Mouse (Mus musculus): Measurements from ENCODE around the gene Trim31. TPM values are rescaled to one million over a fixed set of nuclear protein-coding genes. Genes with fewer than 3 reads are reported as not detected.

Trim31 gene
- polyA plus RNA-seq (2012; rRNA removed) = not detected in 2 replicates

DNA sequence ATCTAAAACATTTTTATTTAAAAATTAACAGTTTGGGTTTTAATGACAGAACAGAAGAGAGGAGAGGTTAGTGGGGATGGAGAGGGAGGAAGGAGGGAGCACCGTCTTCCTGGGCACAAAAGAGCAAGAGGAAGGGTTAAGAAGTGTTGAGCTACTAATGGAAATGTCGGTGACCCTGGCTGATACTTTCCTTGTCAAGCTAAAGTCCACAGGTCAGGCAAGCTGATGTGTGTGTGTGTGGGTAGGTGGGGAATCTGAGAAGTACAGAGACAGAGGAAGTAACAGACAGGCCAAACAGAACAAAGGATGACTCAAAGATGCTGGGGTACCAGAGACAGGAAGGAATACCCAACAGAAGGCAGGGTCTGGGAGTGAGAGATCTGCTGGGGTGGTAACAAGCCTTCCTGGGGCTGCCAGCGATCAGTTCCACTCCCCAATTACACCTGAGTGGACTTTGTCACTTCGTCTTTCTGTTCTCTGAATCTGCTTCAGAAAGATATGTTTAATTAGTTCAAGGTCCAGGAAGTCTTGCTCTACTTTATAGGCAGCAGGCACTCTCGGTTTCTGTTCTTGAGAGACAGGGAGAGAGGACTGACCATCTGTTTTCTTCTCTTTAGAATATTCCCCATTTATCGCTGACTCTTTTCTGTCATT, at the start of gene Trim31:
TSS of gene Trim31 (plus strand) at position 567 of the 654 bp plus-strand sequence.

DNA sequence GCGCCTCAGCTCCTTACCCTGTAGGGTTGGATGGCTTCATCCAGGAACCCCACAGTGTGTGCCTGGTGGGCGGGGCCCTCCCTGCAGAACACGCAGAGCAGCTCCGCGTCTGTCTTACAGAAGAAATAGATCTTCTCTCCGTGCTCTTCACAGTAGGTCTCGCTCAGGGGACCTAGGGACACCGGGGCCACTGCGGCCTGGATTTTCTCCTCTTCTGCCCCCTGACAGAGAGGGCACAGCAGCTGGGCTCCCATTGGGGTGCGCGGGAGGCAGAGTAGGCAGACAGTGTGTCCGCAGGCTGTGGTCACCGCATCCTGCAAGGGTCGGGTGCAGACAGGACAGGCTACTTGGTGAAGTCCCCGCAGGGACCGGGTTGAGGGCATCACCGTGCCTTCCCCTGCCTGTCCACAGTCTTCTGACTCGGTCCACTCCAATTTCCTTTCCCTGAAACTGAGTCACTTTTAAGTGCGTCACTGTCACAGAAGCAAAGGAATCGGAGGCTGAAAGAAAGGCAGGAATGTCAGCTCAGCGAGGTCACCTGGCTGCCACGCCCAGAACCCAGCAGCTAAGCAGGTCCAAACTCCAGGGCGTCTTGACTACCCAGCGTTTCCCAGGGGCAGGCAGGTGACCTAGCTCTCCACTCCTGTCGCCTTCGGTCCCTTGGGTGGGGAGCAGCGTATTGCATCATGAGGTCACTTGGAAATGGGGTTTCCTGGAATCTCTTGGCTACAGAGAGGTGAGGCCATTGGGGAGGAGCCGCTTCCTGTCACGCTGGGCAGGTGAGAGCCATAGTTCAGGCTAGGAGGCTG, 31.0 kb upstream of the Trim31 start, which contains the start of gene Trim15:
TSS of gene Trim15 (minus strand) at position 492 of the 809 bp plus-strand sequence.

DNA sequence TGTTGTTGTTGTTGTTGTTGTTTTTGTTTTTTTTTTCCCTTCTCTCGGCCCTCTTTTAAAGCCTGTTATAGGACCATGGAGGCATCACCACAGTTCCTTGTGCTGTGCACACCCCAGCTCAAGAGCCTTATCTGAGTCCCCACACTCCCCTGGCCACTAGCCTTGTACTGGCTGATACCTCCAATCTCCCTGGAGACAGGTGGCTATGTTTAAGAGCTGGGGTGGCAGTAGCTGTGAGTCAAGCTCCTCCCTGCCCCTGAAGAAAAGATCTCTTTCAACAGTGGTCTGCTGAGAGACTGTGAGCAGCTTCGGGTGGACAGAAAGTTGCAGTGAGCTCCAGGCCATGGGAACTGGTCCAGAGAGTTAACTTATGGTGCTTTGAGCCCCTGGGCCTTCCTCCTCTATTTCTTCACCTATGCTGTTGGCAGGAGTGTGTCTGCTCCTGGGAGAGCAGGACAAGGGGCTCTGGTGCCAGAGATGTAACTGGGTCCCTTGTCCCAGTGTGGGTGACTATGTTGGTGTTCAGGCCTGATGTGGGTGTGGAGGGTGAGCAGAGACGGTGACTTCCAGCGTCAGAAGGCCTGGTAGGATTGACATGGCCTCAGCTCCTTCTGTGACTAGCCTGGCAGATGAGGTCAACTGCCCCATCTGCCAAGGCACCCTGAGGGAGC, 28.5 kb upstream of the Trim31 start, which contains the start of gene Trim10:
TSS of gene Trim10 (plus strand) at position 291 of the 671 bp plus-strand sequence.

GRCm38 (mm10) chr17:36890073-36890903, 7.6 kb upstream of the Trim31 start, which contains the start of gene Trim40:
Trim40 (minus strand) TSS chr17:36890123.

DNA sequence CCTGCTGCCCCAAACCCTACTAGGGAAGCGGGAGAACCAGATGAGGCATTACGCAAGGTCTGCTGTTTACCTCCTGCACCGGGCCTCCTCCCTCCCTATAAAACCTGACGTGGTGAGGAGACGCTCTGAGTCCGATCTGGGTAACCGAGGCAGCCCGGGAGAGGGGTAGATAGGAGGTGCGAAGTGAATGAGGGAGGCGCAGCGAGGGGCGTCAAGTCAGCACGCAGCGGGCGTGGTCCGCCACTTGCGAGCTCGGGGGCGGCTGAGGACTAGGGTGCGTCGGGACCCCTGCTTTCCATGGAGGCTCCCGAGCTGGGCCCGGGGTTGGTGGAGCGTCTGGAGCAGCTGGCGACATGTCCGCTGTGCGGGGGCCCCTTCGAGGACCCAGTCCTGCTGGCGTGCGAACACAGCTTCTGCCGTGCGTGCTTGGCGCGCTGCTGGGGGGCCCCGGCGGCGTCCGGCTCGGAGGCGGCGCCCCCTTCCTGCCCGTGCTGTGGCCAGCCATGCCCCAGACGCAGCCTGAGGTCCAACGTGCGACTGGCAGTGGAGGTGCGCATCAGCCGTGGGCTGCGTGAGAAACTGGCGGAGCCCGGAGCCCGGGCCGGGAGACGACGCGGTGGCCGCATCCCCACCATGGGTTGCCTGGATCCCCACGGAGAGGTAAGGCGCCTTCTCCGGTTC, 45.0 kb downstream of the Trim31 start, which contains the start of gene Rnf39:
TSS of gene Rnf39 (plus strand) at position 128 of the 681 bp plus-strand sequence.

GRCm38 (mm10) chr17:36950981-36951947, 53.3 kb downstream of the Trim31 start, which contains the start of gene Ppp1r11:
Ppp1r11 (minus strand) TSS chr17:36951741.

DNA sequence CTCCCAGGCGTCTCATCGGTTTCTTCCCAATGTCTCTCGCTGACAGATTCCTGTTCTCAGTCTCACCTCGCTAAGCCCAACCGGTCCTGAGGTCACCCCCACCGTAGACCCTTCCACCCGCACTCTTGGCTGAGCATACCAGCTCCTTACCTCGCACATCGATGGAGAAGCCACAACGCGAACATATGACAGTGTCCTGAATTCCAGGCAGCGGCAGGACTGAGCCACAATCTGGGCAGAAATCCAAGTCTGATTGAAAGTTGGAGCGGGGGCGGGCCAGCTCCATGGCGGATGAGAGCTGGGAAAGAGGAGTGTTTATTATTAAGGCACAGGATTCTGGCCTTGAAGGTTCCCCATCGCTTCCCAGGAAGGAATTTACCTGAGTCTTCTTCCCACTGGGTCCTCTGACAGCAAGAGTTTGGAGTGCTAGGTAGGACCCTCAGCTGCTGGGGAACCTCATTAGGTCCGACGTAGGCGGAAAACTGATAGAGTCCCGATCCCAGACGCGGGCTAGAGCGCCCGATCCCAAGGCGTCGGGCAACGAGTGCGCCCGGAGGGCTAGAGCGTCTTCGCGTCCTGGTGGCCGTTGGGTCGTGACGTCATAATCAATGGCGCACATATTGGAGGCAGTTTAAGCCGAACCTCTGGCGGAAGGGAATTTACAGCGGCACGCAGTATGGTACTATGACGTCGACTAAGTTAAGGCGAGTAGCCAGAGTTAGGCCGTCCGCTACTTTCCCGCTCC, 60.3 kb downstream of the Trim31 start, which contains the start of the genes Znrd1 and Znrd1as:
TSS of gene Znrd1 (minus strand) at position 561 of the 745 bp plus-strand sequence.
TSS of gene Znrd1as (plus strand) at position 594 of the 745 bp plus-strand sequence.

Other genes starting within 250 kb of the Trim31 start
- not detected in 2 replicates for gene H2-M1, start 225.9 kb upstream of the Trim31 start, polyA plus RNA-seq (2012; rRNA removed)
- not detected in 2 replicates for gene H2-M10.5, start 125.2 kb upstream of the Trim31 start, polyA plus RNA-seq (2012; rRNA removed)
- gene H2-M10.6, start 85.9 kb upstream of the Trim31 start, polyA plus RNA-seq (2012; rRNA removed) = not detected in 2 replicates
- gene Trim26, start 61.0 kb upstream of the Trim31 start, polyA plus RNA-seq (2012; rRNA removed) = 9.8 and 11.9 TPM in 2 replicates
- gene Trim15, start 30.9 kb upstream of the Trim31 start, polyA plus RNA-seq (2012; rRNA removed) = 0.23 and 0.24 TPM in 2 replicates
- not detected in 2 replicates for gene Trim10, start 28.5 kb upstream of the Trim31 start, polyA plus RNA-seq (2012; rRNA removed)
- gene Trim40, start 8.0 kb upstream of the Trim31 start, polyA plus RNA-seq (2012; rRNA removed) = 0.14 and 0.38 TPM in 2 replicates
- 13.0 and 39.4 TPM in 2 replicates for gene Rnf39, start 44.8 kb downstream of the Trim31 start, polyA plus RNA-seq (2012; rRNA removed)
- gene Ppp1r11, start 53.6 kb downstream of the Trim31 start, polyA plus RNA-seq (2012; rRNA removed) = 13.9 and 20.2 TPM in 2 replicates
- gene Znrd1, start 60.4 kb downstream of the Trim31 start, polyA plus RNA-seq (2012; rRNA removed) = 10.5 and 15.2 TPM in 2 replicates
- gene Znrd1as, start 60.5 kb downstream of the Trim31 start, polyA plus RNA-seq (2012; rRNA removed) = 0.34 TPM in 1 of 2 replicates, not detected in the other
- gene 2410137M14Rik, start 83.1 kb downstream of the Trim31 start, polyA plus RNA-seq (2012; rRNA removed) = not detected in 2 replicates
- 0.10 TPM in 1 of 2 replicates, not detected in the other for gene H2-M5, start 91.4 kb downstream of the Trim31 start, polyA plus RNA-seq (2012; rRNA removed)
- 0.31 and 0.65 TPM in 2 replicates for gene Zfp57, start 103.0 kb downstream of the Trim31 start, polyA plus RNA-seq (2012; rRNA removed)
- not detected in 2 replicates for gene Mog, start 125.3 kb downstream of the Trim31 start, polyA plus RNA-seq (2012; rRNA removed)
- gene Gabbr1, start 147.8 kb downstream of the Trim31 start, polyA plus RNA-seq (2012; rRNA removed) = 8.1 and 12.3 TPM in 2 replicates
- gene Olfr90, start 190.4 kb downstream of the Trim31 start, polyA plus RNA-seq (2012; rRNA removed) = not detected in 2 replicates
- not detected in 2 replicates for gene Olfr91, start 200.2 kb downstream of the Trim31 start, polyA plus RNA-seq (2012; rRNA removed)
- not detected in 2 replicates for gene Olfr92, start 222.0 kb downstream of the Trim31 start, polyA plus RNA-seq (2012; rRNA removed)

Data from stomach, adult 2 months (tissue).